Mouse (Mus musculus): ENCODE measurements around the gene Myo1e. TPM values are rescaled to one million over a fixed set of nuclear protein-coding genes. Genes with fewer than 3 reads are reported as not detected.

The Myo1e gene
- total RNA-seq, 1 experiment: 21.3 TPM

GRCm38 (mm10) chr9:70243241-70243640 lies 36.1 kb downstream of the Myo1e start:
- in situ Hi-C loops (cut with MboI; ENCODE audit: low sequenced_read_pairs in 2 of 2, unreplicated experiment in 2 of 2): no loop called here
- Histone ChIP-seq H3K4me3 (ENCODE audit: insufficient read depth in 1 of 2, low read depth in 1 of 2, low read length in 2 of 2, poor library complexity in 1 of 2, severe bottlenecking in 1 of 2) (no peak overlapping the region), H3K36me3 (ENCODE audit: control insufficient read depth, insufficient read depth, low read length, poor library complexity, severe bottlenecking) (no peaks in the 10 kb centered on the region), H3K4me1 (ENCODE audit: control insufficient read depth in 2 of 2, insufficient read depth in 2 of 2, low read length in 2 of 2, poor library complexity in 1 of 2) (peaks cover 0 to 4% of the 10 kb centered on the region in 2 experiments; a peak in 1 of 4 replicates), H3K9me3 (ENCODE audit: control insufficient read depth, insufficient read depth, low read depth, low read length) (no peaks in the 10 kb centered on the region), H3K27ac (ENCODE audit: insufficient read depth, low read depth, low read length, poor library complexity, severe bottlenecking) (no peak overlapping the region), H3K9ac (ENCODE audit: insufficient read depth, low read depth, low read length, poor library complexity, severe bottlenecking) (no peak overlapping the region)
- DNase-seq (ENCODE audit: low read depth, low spot score): no peak
- TF ChIP-seq CHD2 (IDR thresholded peaks at IDR 0.05; ENCODE audit: low read depth, low read length): no peak
- TF ChIP-seq ZNF384 (IDR thresholded peaks at IDR 0.05; ENCODE audit: low read depth, low read length): no peak
- TF ChIP-seq ZC3H11A (IDR thresholded peaks at IDR 0.05; ENCODE audit: borderline replicate concordance, low read depth, low read length): no peak
- no peak for TF ChIP-seq HCFC1 (IDR thresholded peaks at IDR 0.05; ENCODE audit: borderline replicate concordance, insufficient read depth, low read length)

DNA sequence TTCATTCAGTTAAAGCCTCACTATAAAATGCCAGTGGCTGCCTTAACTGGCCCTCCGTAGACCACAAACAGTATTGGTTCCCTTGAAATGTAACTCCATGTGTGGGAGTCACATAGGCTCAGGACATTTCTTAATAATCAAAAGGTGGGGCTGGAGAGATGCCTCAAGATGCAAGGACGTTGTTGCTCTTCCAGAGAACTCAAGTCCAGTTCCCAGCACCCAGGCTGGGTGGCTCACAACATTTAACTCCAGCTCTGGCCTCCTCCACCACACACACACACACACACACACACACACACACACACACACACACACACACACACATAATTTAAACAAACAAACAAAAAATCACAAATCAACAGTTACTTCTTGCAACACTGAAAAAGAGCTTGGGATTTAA lies 36.6 kb downstream of the Myo1e start:
- Histone ChIP-seq H3K9ac (ENCODE audit: insufficient read depth, low read depth, low read length, poor library complexity, severe bottlenecking) (no peak overlapping the region), H3K9me3 (ENCODE audit: control insufficient read depth, insufficient read depth, low read depth, low read length) (no peaks in the 10 kb centered on the region), H3K27ac (ENCODE audit: insufficient read depth, low read depth, low read length, poor library complexity, severe bottlenecking) (no peak overlapping the region), H3K4me1 (ENCODE audit: control insufficient read depth in 2 of 2, insufficient read depth in 2 of 2, low read length in 2 of 2, poor library complexity in 1 of 2) (peaks cover 0 to 4% of the 10 kb centered on the region in 2 experiments; a peak in 1 of 4 replicates), H3K4me3 (ENCODE audit: insufficient read depth in 1 of 2, low read depth in 1 of 2, low read length in 2 of 2, poor library complexity in 1 of 2, severe bottlenecking in 1 of 2) (no peak overlapping the region), H3K36me3 (ENCODE audit: control insufficient read depth, insufficient read depth, low read length, poor library complexity, severe bottlenecking) (no peaks in the 10 kb centered on the region)
- in situ Hi-C loops (cut with MboI; ENCODE audit: low sequenced_read_pairs in 2 of 2, unreplicated experiment in 2 of 2): no loop called here
- TF ChIP-seq ZC3H11A (IDR thresholded peaks at IDR 0.05; ENCODE audit: borderline replicate concordance, low read depth, low read length): no peak
- no peak for TF ChIP-seq MAFK (IDR thresholded peaks at IDR 0.05; ENCODE audit: insufficient read depth, low read depth, low read length)
- TF ChIP-seq CHD2 (IDR thresholded peaks at IDR 0.05; ENCODE audit: low read depth, low read length): no peak
- TF ChIP-seq HCFC1 (IDR thresholded peaks at IDR 0.05; ENCODE audit: borderline replicate concordance, insufficient read depth, low read length): no peak
- no peak for TF ChIP-seq ZNF384 (IDR thresholded peaks at IDR 0.05; ENCODE audit: low read depth, low read length)
- DNase-seq (ENCODE audit: low read depth, low spot score): no peak

DNA sequence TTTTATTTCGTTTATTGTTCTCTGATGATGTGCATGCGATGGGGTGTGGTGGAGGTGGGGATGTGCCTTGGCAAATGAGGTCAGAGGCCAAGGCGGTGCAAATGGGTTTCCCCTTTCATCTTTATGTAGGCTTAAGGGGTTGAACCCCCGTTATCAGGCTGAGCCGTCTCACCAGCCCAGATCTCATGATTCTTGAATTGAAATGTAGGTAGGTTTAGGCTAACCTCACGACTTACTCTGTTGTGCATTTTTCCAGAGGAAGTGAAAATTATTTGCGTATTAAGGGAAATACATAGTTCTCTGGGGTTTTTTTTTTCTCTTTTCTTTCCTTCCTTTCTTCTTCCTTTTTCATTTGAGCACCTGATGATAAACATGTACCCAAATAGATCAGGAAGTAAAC lies 37.0 kb downstream of the Myo1e start:
- no peaks in the 10 kb centered on the region for H3K9me3 ChIP-seq (ENCODE audit: control insufficient read depth, insufficient read depth, low read depth, low read length)
- DNase-seq (ENCODE audit: low read depth, low spot score): no peak
- H3K4me3 ChIP-seq (ENCODE audit: insufficient read depth in 1 of 2, low read depth in 1 of 2, low read length in 2 of 2, poor library complexity in 1 of 2, severe bottlenecking in 1 of 2): no peak overlapping the region
- H3K36me3 ChIP-seq (ENCODE audit: control insufficient read depth, insufficient read depth, low read length, poor library complexity, severe bottlenecking): no peaks in the 10 kb centered on the region
- in situ Hi-C loops (cut with MboI; ENCODE audit: low sequenced_read_pairs in 2 of 2, unreplicated experiment in 2 of 2): no loop called here
- no peak overlapping the region for H3K9ac ChIP-seq (ENCODE audit: insufficient read depth, low read depth, low read length, poor library complexity, severe bottlenecking)
- TF ChIP-seq HCFC1 (IDR thresholded peaks at IDR 0.05; ENCODE audit: borderline replicate concordance, insufficient read depth, low read length) (no peak), MAFK (IDR thresholded peaks at IDR 0.05; ENCODE audit: insufficient read depth, low read depth, low read length) (no peak), CHD2 (IDR thresholded peaks at IDR 0.05; ENCODE audit: low read depth, low read length) (no peak)
- peaks cover 0 to 8% of the 10 kb centered on the region in 2 experiments; a peak in 2 of 4 replicates for H3K4me1 ChIP-seq (ENCODE audit: control insufficient read depth in 2 of 2, insufficient read depth in 2 of 2, low read length in 2 of 2, poor library complexity in 1 of 2)
- no peak overlapping the region for H3K27ac ChIP-seq (ENCODE audit: insufficient read depth, low read depth, low read length, poor library complexity, severe bottlenecking)

DNA sequence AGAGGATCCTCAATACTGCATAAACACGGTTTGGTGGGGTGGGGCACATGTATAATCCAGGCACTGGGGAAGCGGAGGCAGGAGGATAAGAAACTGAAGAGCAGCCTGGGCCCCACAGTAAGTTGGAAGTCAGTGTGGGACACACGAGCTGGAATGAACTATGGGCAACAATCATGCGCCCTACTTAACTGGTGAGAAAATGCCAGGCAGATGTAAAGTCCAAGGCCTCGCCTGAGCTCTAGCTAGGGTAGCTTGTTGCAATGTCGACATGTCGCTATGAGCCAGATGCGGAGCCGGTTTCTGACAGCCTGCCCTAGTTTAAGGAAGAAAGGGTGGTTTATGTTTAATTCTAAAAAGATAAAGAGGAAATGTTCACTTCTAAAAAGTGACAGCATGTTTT lies 37.9 kb downstream of the Myo1e start:
- no peak overlapping the region for H3K9ac ChIP-seq (ENCODE audit: insufficient read depth, low read depth, low read length, poor library complexity, severe bottlenecking)
- TF ChIP-seq ZNF384 (IDR thresholded peaks at IDR 0.05; ENCODE audit: low read depth, low read length): no peak
- TF ChIP-seq CHD2 (IDR thresholded peaks at IDR 0.05; ENCODE audit: low read depth, low read length): no peak
- no peak for TF ChIP-seq ZC3H11A (IDR thresholded peaks at IDR 0.05; ENCODE audit: borderline replicate concordance, low read depth, low read length)
- TF ChIP-seq HCFC1 (IDR thresholded peaks at IDR 0.05; ENCODE audit: borderline replicate concordance, insufficient read depth, low read length): no peak
- no peak for TF ChIP-seq MAFK (IDR thresholded peaks at IDR 0.05; ENCODE audit: insufficient read depth, low read depth, low read length)
- no peak overlapping the region for H3K4me3 ChIP-seq (ENCODE audit: insufficient read depth in 1 of 2, low read depth in 1 of 2, low read length in 2 of 2, poor library complexity in 1 of 2, severe bottlenecking in 1 of 2)
- in situ Hi-C loops (cut with MboI; ENCODE audit: low sequenced_read_pairs in 2 of 2, unreplicated experiment in 2 of 2): no loop called here
- H3K36me3 ChIP-seq (ENCODE audit: control insufficient read depth, insufficient read depth, low read length, poor library complexity, severe bottlenecking): no peaks in the 10 kb centered on the region
- DNase-seq (ENCODE audit: low read depth, low spot score): no peak
- no peaks in the 10 kb centered on the region for H3K9me3 ChIP-seq (ENCODE audit: control insufficient read depth, insufficient read depth, low read depth, low read length)
- H3K4me1 ChIP-seq (ENCODE audit: control insufficient read depth in 2 of 2, insufficient read depth in 2 of 2, low read length in 2 of 2, poor library complexity in 1 of 2): peaks cover 9 to 17% of the 10 kb centered on the region in 2 experiments; a peak in 3 of 4 replicates
- no peak overlapping the region for H3K27ac ChIP-seq (ENCODE audit: insufficient read depth, low read depth, low read length, poor library complexity, severe bottlenecking)

DNA sequence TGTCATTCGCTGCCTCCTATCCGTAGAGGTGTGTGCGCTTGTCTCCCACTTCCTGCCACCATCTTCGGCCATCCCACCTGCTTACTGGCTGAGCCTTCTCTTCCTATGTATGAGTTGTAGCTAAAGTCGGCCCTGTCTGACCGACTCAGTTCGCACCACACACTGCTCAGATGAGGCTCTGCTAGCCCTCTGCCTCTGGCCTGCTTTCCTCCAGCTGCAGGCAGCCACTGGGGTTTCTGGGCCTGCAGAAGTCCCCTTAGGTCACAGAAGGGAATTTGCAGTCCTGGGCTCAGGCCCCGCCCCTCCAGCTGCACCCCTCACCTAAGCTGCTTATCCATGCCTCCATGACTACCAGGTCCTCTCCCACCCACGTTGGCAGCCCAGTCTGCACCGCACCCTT lies 39.3 kb downstream of the Myo1e start:
- Histone ChIP-seq H3K4me1 (ENCODE audit: control insufficient read depth in 2 of 2, insufficient read depth in 2 of 2, low read length in 2 of 2, poor library complexity in 1 of 2) (peaks cover 18 to 23% of the 10 kb centered on the region in 2 experiments; a peak in 3 of 4 replicates), H3K9ac (ENCODE audit: insufficient read depth, low read depth, low read length, poor library complexity, severe bottlenecking) (no peak overlapping the region), H3K36me3 (ENCODE audit: control insufficient read depth, insufficient read depth, low read length, poor library complexity, severe bottlenecking) (no peaks in the 10 kb centered on the region), H3K9me3 (ENCODE audit: control insufficient read depth, insufficient read depth, low read depth, low read length) (no peaks in the 10 kb centered on the region), H3K27ac (ENCODE audit: insufficient read depth, low read depth, low read length, poor library complexity, severe bottlenecking) (no peak overlapping the region), H3K4me3 (ENCODE audit: insufficient read depth in 1 of 2, low read depth in 1 of 2, low read length in 2 of 2, poor library complexity in 1 of 2, severe bottlenecking in 1 of 2) (no peak overlapping the region)
- in situ Hi-C loops (cut with MboI; ENCODE audit: low sequenced_read_pairs in 2 of 2, unreplicated experiment in 2 of 2): no loop called here
- DNase-seq (ENCODE audit: low read depth, low spot score): no peak
- TF ChIP-seq HCFC1 (IDR thresholded peaks at IDR 0.05; ENCODE audit: borderline replicate concordance, insufficient read depth, low read length) (no peak), CHD2 (IDR thresholded peaks at IDR 0.05; ENCODE audit: low read depth, low read length) (no peak), ZC3H11A (IDR thresholded peaks at IDR 0.05; ENCODE audit: borderline replicate concordance, low read depth, low read length) (no peak), MAFK (IDR thresholded peaks at IDR 0.05; ENCODE audit: insufficient read depth, low read depth, low read length) (no peak), ZNF384 (IDR thresholded peaks at IDR 0.05; ENCODE audit: low read depth, low read length) (no peak)

All from ES-E14 (cell line).